In the genomic region with DNA sequence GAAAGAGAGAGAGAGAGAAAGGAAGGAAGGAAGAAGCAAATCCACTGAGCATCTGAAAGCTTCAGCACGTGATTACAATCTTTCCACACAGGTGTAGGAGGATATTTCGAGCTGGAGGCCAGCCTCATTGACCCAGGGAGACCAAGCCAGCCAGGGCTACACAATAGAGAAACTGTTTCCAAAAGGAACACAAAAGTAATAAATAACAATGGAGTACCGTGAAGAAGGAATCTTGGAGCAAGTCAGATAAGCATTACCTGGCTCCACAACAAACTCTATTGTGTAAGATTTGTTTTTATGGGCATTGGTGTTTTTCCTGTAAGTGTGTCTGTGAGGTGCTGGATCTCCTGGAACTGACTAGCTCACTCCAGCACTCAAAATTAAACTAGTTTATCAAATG, we compare ENCODE assay signal across 35 mouse cellular contexts.
"Had no signal": no experiment of that assay in that cellular context is flagged by ENCODE, and none has a peak within 500 bp of the region (broad histone marks: within the 10 kb centered on the region; RNA-seq: fewer than 3 reads in every experiment).

No protein-coding gene starts in this region.

- H3K36me3 ChIP-seq: heart, embryonic 10.5 days; heart, embryonic 12.5 days; heart, embryonic 13.5 days; heart, embryonic 15.5 days; hindbrain, embryonic 10.5 days; hindbrain, embryonic 12.5 days; hindbrain, embryonic 13.5 days; hindbrain, embryonic 15.5 days; intestine, embryonic 15.5 days; kidney, embryonic 15.5 days had no signal

- H3K4me1 ChIP-seq: heart, embryonic 10.5 days; heart, embryonic 15.5 days; intestine, embryonic 15.5 days had no signal

- H3K27ac ChIP-seq: heart, embryonic 10.5 days; heart, embryonic 13.5 days; heart, embryonic 15.5 days; hindbrain, embryonic 10.5 days; hindbrain, embryonic 12.5 days; hindbrain, embryonic 13.5 days; hindbrain, embryonic 14.5 days; hindbrain, embryonic 15.5 days; hindbrain, postnatal 0 days; intestine, embryonic 15.5 days; kidney, embryonic 15.5 days; kidney, postnatal 0 days had no signal

- H3K4me3 ChIP-seq: heart, embryonic 10.5 days; heart, embryonic 12.5 days; heart, embryonic 13.5 days; heart, embryonic 15.5 days; hindbrain, embryonic 10.5 days; hindbrain, embryonic 12.5 days; hindbrain, embryonic 13.5 days; hindbrain, embryonic 15.5 days; intestine, embryonic 15.5 days; kidney, embryonic 15.5 days; layer of hippocampus, adult 2 months had no signal

- ATAC-seq: hindbrain, embryonic 16.5 days; hindbrain, postnatal 0 days; inflammation-experienced regulatory T-cells, adult 6 months; intestine, embryonic 15.5 days; intestine, embryonic 16.5 days; intestine, postnatal 0 days had no signal

- DNase-seq: heart, postnatal 10 days; heart, postnatal 14 days; heart, postnatal 36 days; heart, postnatal 4 days; kidney, adult 11 months; kidney, adult 18-20 months; kidney, adult 2 months; kidney, adult 8-10 months; kidney, adult 9 months; kidney, postnatal 10 days; kidney, postnatal 14 days; kidney, postnatal 25 days; kidney, postnatal 36 days; kidney, postnatal 4 days; layer of hippocampus, adult 9-11 months; layer of hippocampus, postnatal 36 days had no signal

- H3K9ac ChIP-seq: heart, embryonic 12.5 days; heart, embryonic 13.5 days; heart, embryonic 15.5 days; hindbrain, embryonic 12.5 days; hindbrain, embryonic 13.5 days; hindbrain, embryonic 14.5 days; hindbrain, embryonic 15.5 days; intestine, embryonic 15.5 days; kidney, embryonic 15.5 days had no signal

- H3K9me3 ChIP-seq: heart, embryonic 10.5 days; heart, embryonic 12.5 days; heart, embryonic 13.5 days; heart, embryonic 15.5 days; hindbrain, embryonic 10.5 days; hindbrain, embryonic 12.5 days; hindbrain, embryonic 13.5 days; hindbrain, embryonic 15.5 days; intestine, embryonic 15.5 days; kidney, embryonic 15.5 days had no signal

- H3K4me2 ChIP-seq: heart, embryonic 11.5 days; heart, embryonic 12.5 days; heart, embryonic 13.5 days; heart, embryonic 15.5 days; hindbrain, embryonic 12.5 days; hindbrain, embryonic 13.5 days; hindbrain, embryonic 14.5 days; hindbrain, embryonic 15.5 days; intestine, embryonic 15.5 days; kidney, embryonic 15.5 days had no signal

- H3K27me3 ChIP-seq: heart, embryonic 12.5 days; heart, embryonic 13.5 days; heart, embryonic 15.5 days; hindbrain, embryonic 12.5 days; hindbrain, embryonic 13.5 days; hindbrain, embryonic 15.5 days; intestine, embryonic 15.5 days; kidney, embryonic 15.5 days had no signal
